24 mouse cellular contexts compared by ENCODE assay signal in the genomic region with DNA sequence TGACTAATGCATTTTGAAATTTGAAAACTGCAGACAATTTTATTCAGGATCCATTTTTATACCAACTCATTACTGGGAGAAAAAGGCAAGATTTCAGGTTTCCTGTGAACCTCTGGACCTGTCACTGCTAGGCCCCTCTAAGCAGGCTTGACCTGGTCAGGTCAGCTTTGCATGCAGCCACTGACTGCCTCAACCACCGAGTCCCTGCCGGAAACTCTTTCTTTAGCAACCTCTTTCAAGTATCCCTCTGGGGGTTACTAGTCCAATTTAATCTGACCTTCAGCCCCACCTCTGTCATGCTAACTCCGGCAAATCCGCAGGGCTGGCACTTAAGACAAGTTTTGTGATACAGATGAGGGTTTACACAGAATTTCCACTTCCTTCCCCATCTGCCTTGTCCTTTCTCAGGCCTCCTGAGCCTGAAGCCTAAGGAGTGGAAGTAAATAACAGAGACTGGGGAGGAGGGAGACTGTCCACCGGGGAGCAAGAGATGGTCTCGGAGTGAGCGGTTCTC. TPM values are rescaled to one million over a fixed set of nuclear protein-coding genes. Genes with fewer than 3 reads are reported as not detected.
DNase-seq lines count a peak whose midpoint lies in the region; ATAC-seq and TF ChIP-seq lines count a peak whose summit lies in the region.
"Had no signal": no experiment of that assay in that cellular context is flagged by ENCODE, and none has a peak within 500 bp of the region (broad histone marks: within the 10 kb centered on the region; RNA-seq: fewer than 3 reads in every experiment).

No protein-coding gene starts in this region.

- H3K4me2 ChIP-seq in CH12.LX (ENCODE audit: insufficient read depth, low read depth, poor library complexity, severe bottlenecking), result no peak overlapping the region
- H3K4me2 ChIP-seq: embryonic facial prominence, embryonic 13.5 days; hindbrain, embryonic 13.5 days; liver, embryonic 12.5 days; stomach, embryonic 15.5 days had no signal

- dilution Hi-C loops in CH12.LX (cut with MboI; ENCODE audit: extremely low pct_ligation_motif_present, extremely low pct_unique_long_range_greater_than_20kb, low sequenced_read_pairs), result no loop called here

- DNase-seq in heart, embryonic 10.5 days (ENCODE audit: low spot score), result no peak
- DNase-seq in heart, adult 18-20 months, result no peak
- DNase-seq in layer of hippocampus, adult 2 months (ENCODE audit: low spot score in 2 of 2), result no peak
- no peak for DNase-seq in layer of hippocampus, adult 9-10 months (ENCODE audit: low spot score)
- DNase-seq in CH12.LX (ENCODE audit: extremely low read depth) (no peak), R1 (ENCODE audit: low read depth, low spot score) (peak; percentile 74)
- DNase-seq: cerebellum, adult 8-10 months; gastrocnemius, postnatal 10 days; heart, postnatal 36 days; kidney, adult 9 months; kidney, postnatal 14 days; liver, postnatal 0 days; thymus, adult 18-20 months; thymus, postnatal 25 days had no signal

- TF ChIP-seq CTCF in layer of hippocampus, adult 2 months (conservative IDR thresholded peaks at IDR 0.05), result no peak
- no peak for TF ChIP-seq CTCF in CH12.LX (conservative IDR thresholded peaks at IDR 0.05 in 1 of 2, IDR thresholded peaks at IDR 0.05 in 1 of 2; ENCODE audit: low read depth in 2 of 2, low read length in 2 of 2)

- 46% methylated on average over 7 of the region's 7 CpGs for WGBS in heart, embryonic 10.5 days

- H3K4me3 ChIP-seq in heart, embryonic 10.5 days, result no peak overlapping the region
- H3K4me3 ChIP-seq in layer of hippocampus, adult 2 months, result no peak overlapping the region
- peak overlapping the region in 1 of 3 experiments; percentile 7 for H3K4me3 ChIP-seq in CH12.LX (replicated peaks in 1 of 3; ENCODE audit: low read depth in 2 of 3, low read length in 2 of 3, poor library complexity in 1 of 3)
- H3K4me3 ChIP-seq: embryonic facial prominence, embryonic 13.5 days; hindbrain, embryonic 13.5 days; left cerebral cortex, adult 2 months; liver, embryonic 12.5 days; stomach, embryonic 15.5 days had no signal

- H3K27ac ChIP-seq in heart, embryonic 10.5 days, result peak overlapping the region; percentile 81; the same call in 1 of the 2 replicates
- peak overlapping the region; percentile 61 for H3K27ac ChIP-seq in layer of hippocampus, adult 2 months
- H3K27ac ChIP-seq in CH12.LX (ENCODE audit: insufficient read depth, low read depth), result no peak overlapping the region
- H3K27ac ChIP-seq: embryonic facial prominence, embryonic 13.5 days; hindbrain, embryonic 13.5 days; left cerebral cortex, adult 2 months; liver, embryonic 12.5 days; stomach, embryonic 15.5 days had no signal

- peaks cover 69% of the 10 kb centered on the region for H3K4me1 ChIP-seq in heart, embryonic 10.5 days
- peaks cover 19 to 28% of the 10 kb centered on the region in 2 experiments for H3K4me1 ChIP-seq in CH12.LX (ENCODE audit: control insufficient read depth in 1 of 2, insufficient read depth in 2 of 2)

- no peak overlapping the region for H3K9ac ChIP-seq in CH12.LX (ENCODE audit: insufficient read depth, low read depth)
- H3K9ac ChIP-seq: embryonic facial prominence, embryonic 13.5 days; hindbrain, embryonic 13.5 days; liver, embryonic 12.5 days; liver, postnatal 0 days; stomach, embryonic 15.5 days had no signal

- in situ Hi-C loops in CH12.LX (cut with MboI; ENCODE audit: low pct_ligation_motif_present, low pct_unique_long_range_greater_than_20kb, low sequenced_read_pairs), result no loop called here

- no peaks in the 10 kb centered on the region; the same call in 1 of the 2 replicates for H3K36me3 ChIP-seq in heart, embryonic 10.5 days
- H3K36me3 ChIP-seq in CH12.LX (replicated peaks in 1 of 2; ENCODE audit: control insufficient read depth in 1 of 2, insufficient read depth in 1 of 2, low read length in 1 of 2), result no peaks in the 10 kb centered on the region
- H3K36me3 ChIP-seq: embryonic facial prominence, embryonic 13.5 days; hindbrain, embryonic 13.5 days; liver, embryonic 12.5 days; stomach, embryonic 15.5 days had no signal

- H3K27me3 ChIP-seq in heart, embryonic 10.5 days (ENCODE audit: insufficient read depth, poor library complexity, severe bottlenecking), result no peaks in the 10 kb centered on the region
- no peaks in the 10 kb centered on the region for H3K27me3 ChIP-seq in CH12.LX (replicated peaks)
- H3K27me3 ChIP-seq: embryonic facial prominence, embryonic 13.5 days; hindbrain, embryonic 13.5 days; stomach, embryonic 15.5 days had no signal

- ATAC-seq in frontal cortex, adult (ENCODE audit: low TSS enrichment), result no peak
- no peak for ATAC-seq in monocyte, adult 5-6 weeks (replicated peaks; ENCODE audit: insufficient number of reproducible peaks, low FRiP score, low TSS enrichment, poor library complexity, severe bottlenecking)
- ATAC-seq: forebrain, embryonic 16.5 days; intestine, postnatal 0 days; liver, embryonic 12.5 days; liver, postnatal 0 days; lung, postnatal 0 days had no signal

- H3K9me3 ChIP-seq in heart, embryonic 10.5 days, result no peaks in the 10 kb centered on the region
- H3K9me3 ChIP-seq in CH12.LX (replicated peaks; ENCODE audit: low read length), result no peaks in the 10 kb centered on the region
- H3K9me3 ChIP-seq: embryonic facial prominence, embryonic 13.5 days; hindbrain, embryonic 13.5 days; liver, embryonic 12.5 days; stomach, embryonic 15.5 days had no signal

- no peak for TF ChIP-seq EP300 in CH12.LX (IDR thresholded peaks at IDR 0.05; ENCODE audit: low read length)

- TF ChIP-seq RAD21 in CH12.LX (IDR thresholded peaks at IDR 0.05; ENCODE audit: low read depth, low read length), result no peak

- no peak for TF ChIP-seq POLR2A in CH12.LX (IDR thresholded peaks at IDR 0.05; ENCODE audit: low read depth, low read length)

- H3K79me2 ChIP-seq in CH12.LX (replicated peaks; ENCODE audit: control insufficient read depth, extremely low read depth, insufficient read depth, poor library complexity, severe bottlenecking), result no peaks in the 10 kb centered on the region

TF ChIP-seq in CH12.LX, 34 proteins besides CTCF, POLR2A, EP300 and RAD21:
- TF ChIP-seq CHD1 (IDR thresholded peaks at IDR 0.05; ENCODE audit: low read depth, low read length) (no peak), MEF2A (IDR thresholded peaks at IDR 0.05; ENCODE audit: borderline replicate concordance, low read depth, low read length) (peak; percentile 82), ETS1 (conservative IDR thresholded peaks at IDR 0.05; ENCODE audit: low read depth, low read length) (peak; percentile 47; the same call in 1 of the 2 replicates), CHD2 (IDR thresholded peaks at IDR 0.05; ENCODE audit: low read length) (no peak), MAFK (IDR thresholded peaks at IDR 0.05; ENCODE audit: insufficient replicate concordance, low read length) (no peak), KAT2A (IDR thresholded peaks at IDR 0.05; ENCODE audit: insufficient replicate concordance, low read length) (no peak), TCF12 (IDR thresholded peaks at IDR 0.05; ENCODE audit: low read depth, low read length) (peak; percentile 28; the same call in 1 of the 2 replicates), MAX (IDR thresholded peaks at IDR 0.05; ENCODE audit: low read length) (no peak)

RNA-seq across cellular contexts. Expression of a gene that starts 58.0 kb away (rescaled TPM):
- 9.7 and 16.6 TPM in 2 replicates for polyA plus RNA-seq in heart, embryonic 10.5 days (2016; fragmentation: Nextera tagmentation; extraction: Ambion mirVana)
- total RNA-seq in heart, adult 18-20 months (2021), result 1 to 10 TPM; 5.7 TPM
- total RNA-seq in layer of hippocampus, adult 2 months (2021), result 100 to 1,000 TPM; 104 to 110 TPM
- total RNA-seq in CH12.LX (2012; rRNA removed) (0.04 TPM in 2 replicates), CH12.LX (2014; rRNA removed) (0.08 TPM in 1 of 2 replicates, not detected in the other)
- polyA plus RNA-seq in CH12.LX (2012; ENCODE audit: insufficient read length, low read depth), result 0.09 and 0.11 TPM in 2 replicates
- total RNA-seq in monocyte, adult 5-6 weeks (2017), result 1.5 to 3.6 TPM (median 2.2 TPM) in 3 replicates

Comparison
In these comparisons a context has a peak if more than half of its experiments do, and no peak if none do; other contexts are left out.
1. RNA of a gene that starts 58.0 kb away (total RNA-seq): 104 to 110 TPM in layer of hippocampus, adult 2 months; 5.7 TPM in heart, adult 18-20 months, 1.5 to 3.6 TPM in monocyte, adult 5-6 weeks and 0.04 to 0.08 TPM in CH12.LX; every median in the first group is over 10 times any median in the second.